Mouse (Mus musculus): ENCODE results near the gene Zscan25. TPM values are rescaled to one million over a fixed set of nuclear protein-coding genes. Genes with fewer than 3 reads are reported as not detected.

The Zscan25 gene
- polyA plus RNA-seq (2017; shearing (Covaris generic)), result 1.3 TPM

DNA sequence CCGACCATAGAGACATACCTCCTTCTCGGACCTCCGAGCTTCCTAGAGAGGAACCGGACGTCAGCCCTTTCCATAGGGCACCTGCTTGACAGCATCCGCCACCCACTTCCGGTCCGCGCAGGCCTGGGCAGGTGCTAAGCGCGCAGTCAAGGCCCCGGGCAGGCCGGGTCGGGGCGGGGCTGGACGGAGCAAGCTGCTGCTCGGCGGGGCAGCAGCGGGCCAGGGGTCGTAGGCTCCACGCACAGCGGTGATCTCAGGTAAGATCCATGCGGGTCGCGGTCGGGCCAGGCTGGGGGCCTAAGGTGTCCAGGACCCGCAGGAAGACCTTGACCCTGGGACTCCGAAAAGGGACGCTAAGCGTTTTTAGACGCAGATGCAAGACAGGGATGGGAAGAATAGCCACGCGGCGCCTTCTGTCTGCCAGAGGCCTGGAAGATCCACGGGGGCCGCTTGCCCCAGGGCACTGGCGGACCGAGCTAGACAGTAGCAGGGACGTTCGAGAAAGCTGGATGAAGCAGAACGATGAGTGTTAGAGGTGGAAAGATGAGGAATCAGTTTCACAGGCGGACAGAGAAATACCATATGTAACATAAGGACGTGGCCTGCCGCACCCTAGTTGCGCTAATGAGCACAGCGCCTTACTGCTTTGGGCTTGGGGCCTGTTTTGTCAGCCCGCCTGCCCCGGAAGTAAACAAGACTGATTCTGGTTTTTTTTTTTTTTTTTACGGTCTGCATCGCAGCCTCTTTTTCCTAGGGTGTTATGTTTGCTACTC is at the start of gene Zscan25:
Zscan25 (plus strand) TSS at position 130 of the 773 bp plus-strand sequence.

GRCm38 (mm10) chr5:145231367-145231871 is 48.9 kb upstream of the Zscan25 start, which contains the start of gene Zfp655:
TSS of gene Zfp655 (plus strand) at chr5:145231715.

Other genes with a start within 250 kb of the Zscan25 start
- gene Gm4871, start 247.7 kb upstream of the Zscan25 start, polyA plus RNA-seq (2017; shearing (Covaris generic)), result not detected
- gene 1700018F24Rik, start 237.5 kb upstream of the Zscan25 start, polyA plus RNA-seq (2017; shearing (Covaris generic)), result not detected
- gene Arpc1a, start 196.7 kb upstream of the Zscan25 start, polyA plus RNA-seq (2017; shearing (Covaris generic)), result 71.9 TPM
- not detected for gene Kpna7, start 196.5 kb upstream of the Zscan25 start, polyA plus RNA-seq (2017; shearing (Covaris generic))
- 1,118 TPM for gene Arpc1b, start 166.3 kb upstream of the Zscan25 start, polyA plus RNA-seq (2017; shearing (Covaris generic))
- 36.0 TPM for gene Pdap1, start 140.3 kb upstream of the Zscan25 start, polyA plus RNA-seq (2017; shearing (Covaris generic))
- 215 TPM for gene Bud31, start 140.1 kb upstream of the Zscan25 start, polyA plus RNA-seq (2017; shearing (Covaris generic))
- 13.6 TPM for gene Ptcd1, start 113.4 kb upstream of the Zscan25 start, polyA plus RNA-seq (2017; shearing (Covaris generic))
- gene Cpsf4, start 113.3 kb upstream of the Zscan25 start, polyA plus RNA-seq (2017; shearing (Covaris generic)), result 29.3 TPM
- gene Atp5j2, start 88.4 kb upstream of the Zscan25 start, polyA plus RNA-seq (2017; shearing (Covaris generic)), result 234 TPM
- gene Zkscan14, start 78.6 kb upstream of the Zscan25 start, polyA plus RNA-seq (2017; shearing (Covaris generic)), result 36.1 TPM
- 3.8 TPM for gene Zkscan5, start 75.9 kb upstream of the Zscan25 start, polyA plus RNA-seq (2017; shearing (Covaris generic))
- 75.0 TPM for gene Zfp655, start 48.8 kb upstream of the Zscan25 start, polyA plus RNA-seq (2017; shearing (Covaris generic))
- gene Cyp3a57, start 64.8 kb downstream of the Zscan25 start, polyA plus RNA-seq (2017; shearing (Covaris generic)), result not detected
- not detected for gene Cyp3a16, start 189.2 kb downstream of the Zscan25 start, polyA plus RNA-seq (2017; shearing (Covaris generic))